Mouse (Mus musculus): ENCODE measurements around the gene Prkn.

- TF ChIP-seq POLR2A (IDR thresholded peaks at IDR 0.05; ENCODE audit: borderline replicate concordance, extremely low read depth, low read depth, low read length) (no peak), CTCF (IDR thresholded peaks at IDR 0.05; ENCODE audit: insufficient read depth, low read length) (no peak)
These were observed 1048.6 kb downstream of the Prkn start for GRCm38 (mm10) chr17:11888806-11889205.

Measured in lung, adult 2 months (tissue).